Mouse (Mus musculus): ENCODE results near the gene Treml1. TPM values are rescaled to one million over a fixed set of nuclear protein-coding genes. Genes with fewer than 3 reads are reported as not detected.

Gene Treml1
- total and polyA plus RNA-seq, 3 experiments = not detected

DNA sequence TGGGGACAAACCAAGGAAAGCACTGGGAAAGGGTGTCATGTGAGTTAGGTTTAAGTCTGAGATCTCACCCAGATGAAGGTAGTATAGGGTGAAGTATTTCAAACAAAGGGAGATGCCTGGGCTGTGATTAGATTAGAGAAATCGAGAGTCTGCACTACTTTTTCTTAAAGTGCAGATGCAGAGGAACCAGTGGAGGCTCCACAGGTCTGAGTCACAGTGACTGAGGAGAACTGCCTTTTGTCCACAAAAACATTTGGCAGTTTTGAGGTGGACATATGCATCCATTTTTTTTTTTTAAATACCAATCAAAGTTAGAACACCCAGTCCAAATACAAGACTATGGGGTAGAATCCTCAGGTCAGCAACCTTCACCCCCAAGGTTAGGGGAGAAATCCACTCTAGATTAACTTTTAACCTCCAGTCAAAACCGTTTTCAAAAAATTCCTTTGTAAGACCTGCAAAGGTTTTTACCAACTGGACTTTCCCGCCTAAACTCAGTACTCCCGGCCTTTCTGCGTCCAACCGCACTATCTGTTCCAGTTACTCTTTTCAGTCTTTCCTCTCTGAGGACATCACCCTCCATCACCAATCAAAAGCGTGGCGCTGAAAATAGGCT is 48.3 kb downstream of the Treml1 start:
- H3K79me2 ChIP-seq (replicated peaks; ENCODE audit: control insufficient read depth, extremely low read depth, insufficient read depth, poor library complexity, severe bottlenecking) = peaks cover 60% of the 10 kb centered on the region
- TF ChIP-seq PAX5 (IDR thresholded peaks at IDR 0.05; ENCODE audit: low read length) (no peak), CHD1 (IDR thresholded peaks at IDR 0.05; ENCODE audit: low read depth, low read length) (0 out of 2 replicates have a peak, but pooled peaks have one; percentile 48), E2F4 (IDR thresholded peaks at IDR 0.05; ENCODE audit: insufficient replicate concordance, low read depth, low read length) (peak; percentile 85; the same call in 1 of the 2 replicates)
- dilution Hi-C loops (cut with MboI; ENCODE audit: extremely low pct_ligation_motif_present, extremely low pct_unique_long_range_greater_than_20kb, low sequenced_read_pairs) = no loop called here
- peaks cover 8 to 46% of the 10 kb centered on the region in 2 experiments for H3K36me3 ChIP-seq (replicated peaks in 1 of 2; ENCODE audit: control insufficient read depth in 1 of 2, insufficient read depth in 1 of 2, low read length in 1 of 2)
- in situ Hi-C loops (cut with MboI; ENCODE audit: low pct_ligation_motif_present, low pct_unique_long_range_greater_than_20kb, low sequenced_read_pairs) = no loop called here
- H3K27me3 ChIP-seq (replicated peaks) = no peaks in the 10 kb centered on the region
- peak overlapping the region; percentile 96 for H3K9ac ChIP-seq (ENCODE audit: insufficient read depth, low read depth)
- peak overlapping the region; percentile 96 for H3K4me2 ChIP-seq (ENCODE audit: insufficient read depth, low read depth, poor library complexity, severe bottlenecking)
- peak overlapping the region; percentile 85 to 97 (median 88) for H3K4me3 ChIP-seq (replicated peaks in 1 of 3; ENCODE audit: low read depth in 2 of 3, low read length in 2 of 3, poor library complexity in 1 of 3)
- DNase-seq (ENCODE audit: extremely low read depth) = no peak
- H3K27ac ChIP-seq (ENCODE audit: insufficient read depth, low read depth) = peak overlapping the region; percentile 97
- H3K4me1 ChIP-seq (ENCODE audit: control insufficient read depth in 1 of 2, insufficient read depth in 2 of 2) = peaks cover 17 to 57% of the 10 kb centered on the region in 2 experiments
- H3K9me3 ChIP-seq (replicated peaks; ENCODE audit: low read length) = no peaks in the 10 kb centered on the region

DNA sequence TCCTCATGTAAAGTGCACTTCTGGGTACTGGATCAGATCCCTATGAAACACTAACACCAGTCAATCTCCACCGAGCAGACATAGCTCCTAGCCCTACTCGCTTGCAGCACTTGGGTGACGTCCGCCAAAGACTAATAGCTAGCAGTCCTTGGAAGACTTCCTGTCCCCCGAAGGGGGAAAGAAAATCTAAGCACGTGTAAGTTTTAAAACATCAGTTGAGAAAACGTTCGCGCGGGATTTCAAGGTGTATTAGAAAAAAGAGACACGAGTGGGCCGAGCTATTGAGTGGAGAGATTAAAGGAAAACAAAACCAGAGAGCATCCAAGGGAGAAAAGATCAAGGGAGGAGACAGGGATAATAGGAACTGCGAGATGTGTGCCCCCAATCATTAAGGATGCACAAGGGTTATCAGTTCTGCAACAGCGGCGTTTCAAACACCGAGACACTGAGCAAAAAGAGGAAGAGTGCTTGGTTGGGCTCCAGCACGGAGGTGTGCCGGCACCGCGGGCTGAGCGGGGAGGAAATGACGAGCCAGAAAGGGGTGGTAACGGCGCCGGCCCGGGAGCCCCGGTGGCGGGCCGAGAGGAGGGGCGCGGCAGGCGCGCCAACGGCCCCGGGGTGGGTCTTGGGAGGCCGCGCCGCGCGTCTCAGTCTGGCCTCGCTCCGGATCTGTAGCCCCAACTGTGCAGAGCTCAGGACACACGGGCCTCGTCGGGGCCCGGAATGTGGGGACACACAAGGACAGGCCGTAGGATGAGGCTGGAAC is 49.0 kb downstream of the Treml1 start:
- Histone ChIP-seq H3K9me3 (replicated peaks; ENCODE audit: low read length) (no peaks in the 10 kb centered on the region), H3K4me3 (replicated peaks in 1 of 3; ENCODE audit: low read depth in 2 of 3, low read length in 2 of 3, poor library complexity in 1 of 3) (peak overlapping the region; percentile 85 to 97 (median 88)), H3K36me3 (replicated peaks in 1 of 2; ENCODE audit: control insufficient read depth in 1 of 2, insufficient read depth in 1 of 2, low read length in 1 of 2) (peaks cover 8 to 50% of the 10 kb centered on the region in 2 experiments), H3K4me2 (ENCODE audit: insufficient read depth, low read depth, poor library complexity, severe bottlenecking) (peak overlapping the region; percentile 96), H3K79me2 (replicated peaks; ENCODE audit: control insufficient read depth, extremely low read depth, insufficient read depth, poor library complexity, severe bottlenecking) (peaks cover 58% of the 10 kb centered on the region), H3K27ac (ENCODE audit: insufficient read depth, low read depth) (peak overlapping the region; percentile 97), H3K9ac (ENCODE audit: insufficient read depth, low read depth) (peak overlapping the region; percentile 96), H3K27me3 (replicated peaks) (no peaks in the 10 kb centered on the region), H3K4me1 (ENCODE audit: control insufficient read depth in 1 of 2, insufficient read depth in 2 of 2) (peaks cover 17 to 57% of the 10 kb centered on the region in 2 experiments)
- dilution Hi-C loops (cut with MboI; ENCODE audit: extremely low pct_ligation_motif_present, extremely low pct_unique_long_range_greater_than_20kb, low sequenced_read_pairs) (no loop called here), in situ Hi-C loops (cut with MboI; ENCODE audit: low pct_ligation_motif_present, low pct_unique_long_range_greater_than_20kb, low sequenced_read_pairs) (no loop called here)
- DNase-seq (ENCODE audit: extremely low read depth) = peak; percentile 77
- TF ChIP-seq CHD1 (IDR thresholded peaks at IDR 0.05; ENCODE audit: low read depth, low read length) = peak; percentile 77
- peak; percentile 91 for TF ChIP-seq POLR2AphosphoS2 (IDR thresholded peaks at IDR 0.05; ENCODE audit: low read depth, low read length)
- 0 out of 2 replicates have a peak, but pooled peaks have one; percentile 33 for TF ChIP-seq BHLHE40 (IDR thresholded peaks at IDR 0.05; ENCODE audit: low read depth, low read length)
- peak; percentile 36; the same call in 1 of the 2 replicates for TF ChIP-seq CHD2 (IDR thresholded peaks at IDR 0.05; ENCODE audit: low read length)
- peak; percentile 35 for TF ChIP-seq ZMIZ1 (IDR thresholded peaks at IDR 0.05; ENCODE audit: low read depth, low read length)
- peak; percentile 41; the same call in 1 of the 2 replicates for TF ChIP-seq NRF1 (IDR thresholded peaks at IDR 0.05; ENCODE audit: low read depth, low read length)
- no peak for TF ChIP-seq MEF2A (IDR thresholded peaks at IDR 0.05; ENCODE audit: borderline replicate concordance, low read depth, low read length)
- TF ChIP-seq MYC (IDR thresholded peaks at IDR 0.05; ENCODE audit: low read depth, low read length) = 0 out of 2 replicates have a peak, but pooled peaks have one; percentile 21
- no peak; the same call in 1 of the 2 replicates for TF ChIP-seq ETS1 (conservative IDR thresholded peaks at IDR 0.05; ENCODE audit: low read depth, low read length)
- TF ChIP-seq NELFE (IDR thresholded peaks at IDR 0.05; ENCODE audit: low read depth, low read length) = peak; percentile 75
- TF ChIP-seq E2F4 (IDR thresholded peaks at IDR 0.05; ENCODE audit: insufficient replicate concordance, low read depth, low read length) = no peak
- TF ChIP-seq EP300 (IDR thresholded peaks at IDR 0.05; ENCODE audit: low read length) = peak; percentile 18; the same call in 1 of the 2 replicates
- TF ChIP-seq TCF12 (IDR thresholded peaks at IDR 0.05; ENCODE audit: low read depth, low read length) = peak; percentile 58
- TF ChIP-seq PAX5 (IDR thresholded peaks at IDR 0.05; ENCODE audit: low read length) = no peak
- no peak for TF ChIP-seq MAFK (IDR thresholded peaks at IDR 0.05; ENCODE audit: insufficient replicate concordance, low read length)
- peak; percentile 1; the same call in 1 of the 2 replicates for TF ChIP-seq POLR2A (IDR thresholded peaks at IDR 0.05; ENCODE audit: low read depth, low read length)
- peak; percentile 70 for TF ChIP-seq MAX (IDR thresholded peaks at IDR 0.05; ENCODE audit: low read length)
- no peak for TF ChIP-seq JUN (IDR thresholded peaks at IDR 0.05; ENCODE audit: insufficient read depth, low read depth, low read length)
- TF ChIP-seq USF1 (IDR thresholded peaks at IDR 0.05; ENCODE audit: low read depth, low read length) = no peak
- no peak for TF ChIP-seq ZC3H11A (IDR thresholded peaks at IDR 0.05; ENCODE audit: low read depth, low read length)
- peak; percentile 77 for TF ChIP-seq SIN3A (IDR thresholded peaks at IDR 0.05; ENCODE audit: low read length)
- no peak for TF ChIP-seq RCOR1 (conservative IDR thresholded peaks at IDR 0.05; ENCODE audit: low read depth, low read length)
- peak; percentile 91 for TF ChIP-seq MXI1 (IDR thresholded peaks at IDR 0.05; ENCODE audit: low read depth, low read length)
- no peak for TF ChIP-seq SMC3 (IDR thresholded peaks at IDR 0.05; ENCODE audit: low read depth, low read length)
- no peak for TF ChIP-seq RAD21 (IDR thresholded peaks at IDR 0.05; ENCODE audit: low read depth, low read length)
- no peak for TF ChIP-seq ZKSCAN1 (IDR thresholded peaks at IDR 0.05; ENCODE audit: borderline replicate concordance, low read depth, low read length)
- no peak for TF ChIP-seq CTCF (conservative IDR thresholded peaks at IDR 0.05 in 1 of 2, IDR thresholded peaks at IDR 0.05 in 1 of 2; ENCODE audit: low read depth in 2 of 2, low read length in 2 of 2)
- TF ChIP-seq TBP (conservative IDR thresholded peaks at IDR 0.05; ENCODE audit: low read depth, low read length) = peak; percentile 68; the same call in 1 of the 2 replicates
- no peak for TF ChIP-seq JUND (conservative IDR thresholded peaks at IDR 0.05; ENCODE audit: low read depth, low read length)

Measured in CH12.LX (cell line).